Mouse (Mus musculus) olfactory bulb, adult 2 months (tissue): Measurements from ENCODE around the gene Dot1l. TPM values are rescaled to one million over a fixed set of nuclear protein-coding genes. Genes with fewer than 3 reads are reported as not detected.

Experiments used
- H3K27ac ChIP-seq: fragments of 200-500 bp; 2 replicates; pipeline ENCODE4 v1.5.1; 2012; ENCODE audit warnings: low read depth, low read length; ENCODE audit not compliant: insufficient read depth
- H3K4me1 ChIP-seq: fragments of 200-500 bp; 2 replicates; pipeline ENCODE4 v1.6.1; 2012; ENCODE audit warnings: low read length; ENCODE audit not compliant: control insufficient read depth, insufficient read depth
- H3K4me3 ChIP-seq: fragments of 200-500 bp; 2 replicates; pipeline ENCODE4 v1.5.1; 2012; ENCODE audit warnings: mild to moderate bottlenecking, low read depth, low read length, moderate library complexity; ENCODE audit not compliant: insufficient read depth
- CTCF ChIP-seq: fragments of 200-500 bp; IDR thresholded peaks from 2 replicates; pipeline ENCODE4 v1.5.1; 2012; ENCODE audit warnings: low read depth, mild to moderate bottlenecking, low read length, moderate library complexity; ENCODE audit not compliant: insufficient read depth
- POLR2A ChIP-seq: fragments of 200-500 bp; IDR thresholded peaks from 2 replicates; pipeline ENCODE4 v1.6.1; 2012; ENCODE audit warnings: mild to moderate bottlenecking, low read depth, low read length, moderate library complexity; ENCODE audit not compliant: insufficient read depth
- WGBS: fragments of 180-500 bp; shearing (Covaris S2); methylation state at CpG from one replicate; pipeline ENCODE4 v1.1.7; 2018; 5-methylcytosine and 5-hydroxymethylcytosine counted together
- polyA plus RNA-seq: library from polyadenylated mRNA; stranded (reverse); fragments of >200 nt; gene quantifications from 2 replicates; pipeline ENCODE4 v1.2.4, GENCODE M21; 2012; ENCODE audit warnings: low replicate concordance; ENCODE audit not compliant: missing spikeins, insufficient read depth, insufficient read length

Gene Dot1l
- polyA plus RNA-seq, 1 experiment: 235 TPM

- WGBS: 89% methylated on average over 4 of the region's 4 CpGs
- Histone ChIP-seq H3K27ac (no peak overlapping the region), H3K4me3 (no peak overlapping the region), H3K4me1 (peaks cover 16% of the 10 kb centered on the region; the same call in 1 of the 2 replicates)
- TF ChIP-seq POLR2A (no peak), CTCF (no peak)
Observed at GRCm38 (mm10) chr10:80793803-80794202, 38.8 kb downstream of the Dot1l start.

GRCm38 (mm10) chr10:80794750-80795149 is 39.7 kb downstream of the Dot1l start:
- no peak overlapping the region for H3K4me3 ChIP-seq
- no peak overlapping the region for H3K27ac ChIP-seq
- H3K4me1 ChIP-seq: peaks cover 18% of the 10 kb centered on the region; the same call in 1 of the 2 replicates
- 75% methylated on average over 8 of the region's 8 CpGs for WGBS
- no peak for TF ChIP-seq CTCF
- no peak for TF ChIP-seq POLR2A

GRCm38 (mm10) chr10:80796307-80796848 is 41.4 kb downstream of the Dot1l start:
- TF ChIP-seq POLR2A: no peak
- no peak for TF ChIP-seq CTCF
- 73% methylated on average over 9 of the region's 9 CpGs for WGBS
- peaks cover 26% of the 10 kb centered on the region; the same call in 1 of the 2 replicates for H3K4me1 ChIP-seq
- H3K27ac ChIP-seq: no peak overlapping the region
- H3K4me3 ChIP-seq: no peak overlapping the region

- Histone ChIP-seq H3K27ac (peak overlapping the region; percentile 99), H3K4me1 (peaks cover 18% of the 10 kb centered on the region; the same call in 1 of the 2 replicates), H3K4me3 (peak overlapping the region; percentile 87)
- TF ChIP-seq POLR2A (no peak), CTCF (no peak)
- 2% methylated on average over 59 of the region's 59 CpGs for WGBS
Observed at GRCm38 (mm10) chr10:80797186-80798149, 42.5 kb downstream of the Dot1l start.

- WGBS: under 1% methylated on average over 102 of the region's 104 CpGs
- Histone ChIP-seq H3K27ac (peak within 1 kb of the TSS; percentile 99), H3K4me1 (peaks cover 17% of the 10 kb centered on the region; the same call in 1 of the 2 replicates), H3K4me3 (peak within 1 kb of the TSS; percentile 87)
- TF ChIP-seq CTCF: no peak
- peak; percentile 86 for TF ChIP-seq POLR2A
Observed at GRCm38 (mm10) chr10:80798150-80799006, 43.4 kb downstream of the Dot1l start, which contains the start of the genes Sf3a2 and Plekhj1. Gene Sf3a2 (plus strand): TSS chr10:80798198. Gene Plekhj1 (minus strand): TSS chr10:80798626.

- peaks cover 17% of the 10 kb centered on the region; the same call in 1 of the 2 replicates for H3K4me1 ChIP-seq
- TF ChIP-seq CTCF (no peak), POLR2A (no peak)
- H3K27ac ChIP-seq: peak overlapping the region; percentile 79; the same call in 1 of the 2 replicates
- under 1% methylated on average over 18 of the region's 18 CpGs for WGBS
- peak overlapping the region; percentile 87 for H3K4me3 ChIP-seq
Observed at GRCm38 (mm10) chr10:80799070-80799566, 44.1 kb downstream of the Dot1l start.

- TF ChIP-seq POLR2A: no peak
- TF ChIP-seq CTCF: no peak
- H3K27ac ChIP-seq: no peak overlapping the region
- WGBS: 90% methylated on average over 10 of the region's 10 CpGs
- peaks cover 27% of the 10 kb centered on the region for H3K4me1 ChIP-seq
- H3K4me3 ChIP-seq: no peak overlapping the region
Observed at GRCm38 (mm10) chr10:80802204-80802912, 47.4 kb downstream of the Dot1l start.

- Histone ChIP-seq H3K27ac (no peak overlapping the region), H3K4me1 (peaks cover 32% of the 10 kb centered on the region), H3K4me3 (no peak overlapping the region)
- WGBS: 71% methylated on average over 3 of the region's 3 CpGs
- TF ChIP-seq CTCF (no peak), POLR2A (no peak)
Observed at GRCm38 (mm10) chr10:80802996-80803395, 48.0 kb downstream of the Dot1l start.
